Mouse (Mus musculus) gastrocnemius, adult 2 months (tissue): Measurements from ENCODE around the gene Il17re. TPM values are rescaled to one million over a fixed set of nuclear protein-coding genes. Genes with fewer than 3 reads are reported as not detected.

ENCODE experiments used
- DNase-seq: peaks from one replicate; pipeline ENCODE4 v3.0.0; 2022
- H3K27ac ChIP-seq: fragments of 200-600 bp; 2 replicates; pipeline ENCODE4 v1.8.1; 2022; ENCODE audit warnings: mild to moderate bottlenecking
- H3K4me3 ChIP-seq: fragments of 200-600 bp; 2 replicates; pipeline ENCODE4 v1.8.1; 2022; ENCODE audit warnings: mild to moderate bottlenecking, moderate library complexity
- CTCF ChIP-seq: fragments of 200-600 bp; IDR thresholded peaks from 2 replicates; pipeline ENCODE4 v1.8.1; 2022; ENCODE audit warnings: antibody characterized with exemption, mild to moderate bottlenecking, moderate library complexity
- intact Hi-C: fragments of 180-260 bp; cut with DNase I; formaldehyde crosslinking; loops from one replicate; pipeline ENCODE4 v1.15.1; 2025
- microRNA-seq: library from miRNA; unstranded; fragments of <30 nt; microRNA quantifications from one replicate; pipeline ENCODE4 v1.2.0, GENCODE M21; 2021
- total RNA-seq, 2 experiments: library from RNA; stranded (reverse); gene quantifications; 2 replicates each; pipeline ENCODE4 v1.2.3; 2021

Il17re gene
- total RNA-seq, 2 experiments from 2014 or later = 0.25 to 0.26 TPM

GRCm38 (mm10) chr6:113501388-113502084, 43.3 kb downstream of the Il17re start, which contains the start of gene Prrt3:
Prrt3 (minus strand) TSS chr6:113501931.
- TF ChIP-seq CTCF = no peak
- intact Hi-C loops = no loop called here
- peak within 1 kb of the TSS; percentile 32 for H3K4me3 ChIP-seq
- H3K27ac ChIP-seq = no peak within 1 kb of the TSS
- no peak for DNase-seq

- Histone ChIP-seq H3K4me3 (no peak overlapping the region), H3K27ac (no peak overlapping the region)
- TF ChIP-seq CTCF = no peak
- no peak for DNase-seq
- intact Hi-C loops = no loop called here
Measured at GRCm38 (mm10) chr6:113502801-113503200, 44.5 kb downstream of the Il17re start.

GRCm38 (mm10) chr6:113505689-113506088, 47.4 kb downstream of the Il17re start:
- intact Hi-C loops = no loop called here
- DNase-seq = no peak
- H3K4me3 ChIP-seq = no peak overlapping the region
- no peak overlapping the region for H3K27ac ChIP-seq
- no peak for TF ChIP-seq CTCF

GRCm38 (mm10) chr6:113507130-113507529, 48.8 kb downstream of the Il17re start:
- no peak for TF ChIP-seq CTCF
- H3K27ac ChIP-seq = no peak overlapping the region
- no peak overlapping the region for H3K4me3 ChIP-seq
- no peak for DNase-seq
- intact Hi-C loops = no loop called here

GRCm38 (mm10) chr6:113508272-113508946, 50.1 kb downstream of the Il17re start:
- H3K27ac ChIP-seq = peak overlapping the region; percentile 89
- H3K4me3 ChIP-seq = peak overlapping the region; percentile 31
- intact Hi-C loops = no loop called here
- TF ChIP-seq CTCF = no peak
- DNase-seq = peak; percentile 85

GRCm38 (mm10) chr6:113508947-113509280, 50.6 kb downstream of the Il17re start:
- DNase-seq = peak; percentile 86
- H3K27ac ChIP-seq = peak overlapping the region; percentile 89
- peak overlapping the region; percentile 31 for H3K4me3 ChIP-seq
- intact Hi-C loops = no loop called here
- TF ChIP-seq CTCF = no peak

- intact Hi-C loops = no loop called here
- no peak overlapping the region for H3K4me3 ChIP-seq
- no peak overlapping the region for H3K27ac ChIP-seq
- no peak for DNase-seq
- TF ChIP-seq CTCF = no peak
Measured at GRCm38 (mm10) chr6:113513944-113514343, 55.7 kb downstream of the Il17re start.

- intact Hi-C loops = no loop called here
- no peak for TF ChIP-seq CTCF
- Histone ChIP-seq H3K27ac (no peak overlapping the region), H3K4me3 (no peak overlapping the region)
- DNase-seq = no peak
Measured at GRCm38 (mm10) chr6:113514600-113514999, 56.3 kb downstream of the Il17re start.

GRCm38 (mm10) chr6:113517434-113518080, 59.3 kb downstream of the Il17re start:
- no peak overlapping the region for H3K27ac ChIP-seq
- intact Hi-C loops = no loop called here
- TF ChIP-seq CTCF = no peak
- DNase-seq = no peak
- H3K4me3 ChIP-seq = no peak overlapping the region

Small RNA genes within 50 kb of the gene (microRNA-seq; reads per million reads assigned to microRNA genes)
- not detected for gene Gm24387

Other genes with a start within 250 kb of the Il17re start
- gene Mtmr14, start 220.6 kb upstream of the Il17re start, total RNA-seq = 10 to 100 TPM; 14.9 to 16.0 TPM
- not detected for gene Cpne9, start 176.2 kb upstream of the Il17re start, total RNA-seq
- 10 to 100 TPM; 10.2 to 10.3 TPM for gene Brpf1, start 151.3 kb upstream of the Il17re start, total RNA-seq
- gene Ogg1, start 131.5 kb upstream of the Il17re start, total RNA-seq = 1 to 10 TPM; 3.9 to 5.2 TPM
- gene Camk1, start 114.5 kb upstream of the Il17re start, total RNA-seq = 10 to 100 TPM; 39.3 to 39.5 TPM
- 10 to 100 TPM; 14.1 to 15.5 TPM for gene Tada3, start 80.6 kb upstream of the Il17re start, total RNA-seq
- 10 to 100 TPM; 47.4 to 53.4 TPM for gene Arpc4, start 80.4 kb upstream of the Il17re start, total RNA-seq
- gene Ttll3, start 69.2 kb upstream of the Il17re start, total RNA-seq = 1 to 10 TPM in 1 of 2 experiments, under 1 TPM in 1; 0.48 to 1.3 TPM
- gene Rpusd3, start 39.1 kb upstream of the Il17re start, total RNA-seq = 1 to 10 TPM; 7.7 to 8.3 TPM
- gene Cidec, start 22.7 kb upstream of the Il17re start, total RNA-seq = 1 to 10 TPM in 1 of 2 experiments, under 1 TPM in 1; 0.97 to 5.0 TPM
- gene Jagn1, start 15.9 kb upstream of the Il17re start, total RNA-seq = 10 to 100 TPM; 28.2 to 29.7 TPM
- 1 to 10 TPM; 4.2 to 4.7 TPM for gene Il17rc, start 12.9 kb downstream of the Il17re start, total RNA-seq
- gene Creld1, start 24.8 kb downstream of the Il17re start, total RNA-seq = 10 to 100 TPM; 47.5 to 54.4 TPM
- under 1 TPM; 0.08 to 0.11 TPM for gene Prrt3, start 43.4 kb downstream of the Il17re start, total RNA-seq
- gene Emc3, start 73.2 kb downstream of the Il17re start, total RNA-seq = 10 to 100 TPM; 54.9 to 63.2 TPM
- under 1 TPM; 0.10 to 0.28 TPM for gene Fancd2, start 73.2 kb downstream of the Il17re start, total RNA-seq
- not detected for gene Fancd2os, start 142.2 kb downstream of the Il17re start, total RNA-seq
- gene Brk1, start 146.3 kb downstream of the Il17re start, total RNA-seq = 10 to 100 TPM; 37.3 to 46.0 TPM
- gene Vhl, start 165.5 kb downstream of the Il17re start, total RNA-seq = 1 to 10 TPM; 5.1 to 5.9 TPM
- gene Irak2, start 180.0 kb downstream of the Il17re start, total RNA-seq = 1 to 10 TPM; 3.9 to 6.1 TPM
- gene Tatdn2, start 238.6 kb downstream of the Il17re start, total RNA-seq = 10 to 100 TPM; 36.4 to 41.1 TPM